Mouse (Mus musculus) liver, embryonic 16.5 days (tissue): ENCODE measurements around the gene Gm42906. TPM values are rescaled to one million over a fixed set of nuclear protein-coding genes. Genes with fewer than 3 reads are reported as not detected.

Experiments
- ATAC-seq: fragments of 200-750 bp; cut with Nextera tagmentation; 2 replicates; pipeline ENCODE4 v1.8.0; 2017; ENCODE audit warnings: low read depth, mild to moderate bottlenecking, moderate number of reproducible peaks, moderate library complexity
- H3K27ac ChIP-seq: fragments of 300-500 bp; sonication (generic); 2 replicates; pipeline ENCODE4 v1.5.1; 2014; ENCODE audit warnings: mild to moderate bottlenecking, low read length
- H3K27me3 ChIP-seq: fragments of 300-500 bp; sonication (generic); 2 replicates; pipeline ENCODE4 v1.6.1; 2014; ENCODE audit warnings: low read depth, low read length, mixed read lengths; ENCODE audit not compliant: control insufficient read depth, insufficient read depth
- H3K36me3 ChIP-seq: fragments of 300-500 bp; sonication (generic); 2 replicates; pipeline ENCODE4 v1.6.1; 2014; ENCODE audit warnings: mild to moderate bottlenecking; ENCODE audit not compliant: control insufficient read depth, insufficient read depth
- H3K4me1 ChIP-seq: fragments of 300-500 bp; sonication (generic); 2 replicates; pipeline ENCODE4 v1.6.1; 2014; ENCODE audit warnings: low read depth, low read length, mixed read lengths; ENCODE audit not compliant: control insufficient read depth
- H3K4me2 ChIP-seq: fragments of 300-500 bp; sonication (generic); 2 replicates; pipeline ENCODE4 v1.6.1; 2014; ENCODE audit warnings: low read depth, low read length, mixed read lengths
- H3K4me3 ChIP-seq: fragments of 300-500 bp; sonication (generic); 2 replicates; pipeline ENCODE4 v1.5.1; 2014; ENCODE audit warnings: low read depth, mild to moderate bottlenecking, low read length
- H3K9ac ChIP-seq: fragments of 300-500 bp; sonication (generic); 2 replicates; pipeline ENCODE4 v1.6.1; 2014; ENCODE audit warnings: low read depth, low read length
- H3K9me3 ChIP-seq: fragments of 300-500 bp; sonication (generic); replicated peaks from 2 replicates; pipeline ENCODE4 v1.6.1; 2016; ENCODE audit warnings: low read length; ENCODE audit not compliant: control insufficient read depth
- WGBS: fragments of 180-500 bp; shearing (Covaris S2); extraction: QIAGEN DNeasy Blood & Tissue Kit; methylation state at CpG from one replicate; pipeline ENCODE4 v1.1.7; 2014; ENCODE audit not compliant: insufficient replicate concordance; 5-methylcytosine and 5-hydroxymethylcytosine counted together
- polyA plus RNA-seq: library from polyadenylated mRNA; unstranded; fragments of >200 nt; fragmentation: Nextera tagmentation; extraction: Ambion mirVana; gene quantifications from 2 replicates; pipeline ENCODE4 v1.2.1, GENCODE M21; 2015

The Gm42906 gene
- polyA plus RNA-seq, 1 experiment from 2014 or later = not detected

- no peaks in the 10 kb centered on the region for H3K36me3 ChIP-seq
- WGBS = 20% methylated on average over 2 of the region's 2 CpGs
- no peak overlapping the region for H3K9ac ChIP-seq
- no peak overlapping the region for H3K27ac ChIP-seq
- H3K4me3 ChIP-seq = no peak overlapping the region
- H3K27me3 ChIP-seq = no peaks in the 10 kb centered on the region
- no peaks in the 10 kb centered on the region for H3K9me3 ChIP-seq
- no peak overlapping the region for H3K4me2 ChIP-seq
- ATAC-seq = no peak
- no peaks in the 10 kb centered on the region for H3K4me1 ChIP-seq
Measured at GRCm38 (mm10) chr5:151129762-151130161, 298.2 kb downstream of the Gm42906 start.

GRCm38 (mm10) chr5:151127298-151127717 is 300.7 kb downstream of the Gm42906 start:
- Histone ChIP-seq H3K4me1 (no peaks in the 10 kb centered on the region), H3K4me3 (no peak overlapping the region), H3K9me3 (no peaks in the 10 kb centered on the region), H3K36me3 (no peaks in the 10 kb centered on the region), H3K9ac (no peak overlapping the region), H3K27ac (no peak overlapping the region), H3K4me2 (no peak overlapping the region), H3K27me3 (no peaks in the 10 kb centered on the region)
- WGBS = 17% methylated on average over 6 of the region's 6 CpGs
- ATAC-seq = no peak

GRCm38 (mm10) chr5:151126608-151127005 is 301.4 kb downstream of the Gm42906 start:
- Histone ChIP-seq H3K4me2 (no peak overlapping the region), H3K4me1 (no peaks in the 10 kb centered on the region), H3K27ac (no peak overlapping the region), H3K27me3 (no peaks in the 10 kb centered on the region), H3K9me3 (no peaks in the 10 kb centered on the region), H3K4me3 (no peak overlapping the region), H3K36me3 (no peaks in the 10 kb centered on the region), H3K9ac (no peak overlapping the region)
- no peak for ATAC-seq
- 54% methylated on average over 10 of the region's 10 CpGs for WGBS

GRCm38 (mm10) chr5:151125985-151126607 is 301.9 kb downstream of the Gm42906 start:
- Histone ChIP-seq H3K4me3 (no peak overlapping the region), H3K36me3 (no peaks in the 10 kb centered on the region), H3K27ac (no peak overlapping the region), H3K9me3 (no peaks in the 10 kb centered on the region), H3K4me2 (no peak overlapping the region), H3K4me1 (no peaks in the 10 kb centered on the region), H3K9ac (no peak overlapping the region), H3K27me3 (no peaks in the 10 kb centered on the region)
- no peak for ATAC-seq
- WGBS = 61% methylated on average over 6 of the region's 6 CpGs

- 61% methylated on average over 2 of the region's 2 CpGs for WGBS
- Histone ChIP-seq H3K9me3 (no peaks in the 10 kb centered on the region), H3K4me3 (no peak overlapping the region), H3K9ac (no peak overlapping the region), H3K27me3 (no peaks in the 10 kb centered on the region), H3K4me1 (no peaks in the 10 kb centered on the region), H3K36me3 (no peaks in the 10 kb centered on the region), H3K4me2 (no peak overlapping the region), H3K27ac (no peak overlapping the region)
- ATAC-seq = no peak
Measured at GRCm38 (mm10) chr5:151117846-151118245, 310.1 kb downstream of the Gm42906 start.

- Histone ChIP-seq H3K9ac (no peak overlapping the region), H3K4me2 (no peak overlapping the region), H3K4me1 (no peaks in the 10 kb centered on the region), H3K36me3 (no peaks in the 10 kb centered on the region), H3K27ac (no peak overlapping the region), H3K9me3 (no peaks in the 10 kb centered on the region), H3K4me3 (no peak overlapping the region), H3K27me3 (no peaks in the 10 kb centered on the region)
- no peak for ATAC-seq
- 66% methylated on average over 5 of the region's 5 CpGs for WGBS
Measured at GRCm38 (mm10) chr5:151116192-151116887, 311.6 kb downstream of the Gm42906 start.

- Histone ChIP-seq H3K9me3 (no peaks in the 10 kb centered on the region), H3K4me1 (no peaks in the 10 kb centered on the region), H3K4me3 (no peak overlapping the region), H3K27me3 (no peaks in the 10 kb centered on the region), H3K27ac (no peak overlapping the region), H3K9ac (no peak overlapping the region), H3K36me3 (no peaks in the 10 kb centered on the region), H3K4me2 (no peak overlapping the region)
- ATAC-seq = no peak
- 70% methylated on average over 9 of the region's 9 CpGs for WGBS
Measured at GRCm38 (mm10) chr5:151112743-151113142, 315.2 kb downstream of the Gm42906 start.

GRCm38 (mm10) chr5:151111080-151111871 is 316.7 kb downstream of the Gm42906 start:
- ATAC-seq = no peak
- 63% methylated on average over 7 of the region's 7 CpGs for WGBS
- Histone ChIP-seq H3K4me3 (no peak overlapping the region), H3K9me3 (no peaks in the 10 kb centered on the region), H3K4me1 (no peaks in the 10 kb centered on the region), H3K27ac (no peak overlapping the region), H3K9ac (no peak overlapping the region), H3K27me3 (no peaks in the 10 kb centered on the region), H3K4me2 (no peak overlapping the region), H3K36me3 (no peaks in the 10 kb centered on the region)

- H3K9ac ChIP-seq = no peak overlapping the region
- no peaks in the 10 kb centered on the region for H3K36me3 ChIP-seq
- H3K27ac ChIP-seq = no peak overlapping the region
- WGBS = 64% methylated on average over 6 of the region's 6 CpGs
- no peak for ATAC-seq
- no peaks in the 10 kb centered on the region for H3K27me3 ChIP-seq
- H3K4me2 ChIP-seq = no peak overlapping the region
- no peak overlapping the region for H3K4me3 ChIP-seq
- no peaks in the 10 kb centered on the region for H3K4me1 ChIP-seq
- H3K9me3 ChIP-seq = no peaks in the 10 kb centered on the region
Measured at GRCm38 (mm10) chr5:151110461-151110908, 317.5 kb downstream of the Gm42906 start.
